Comparison of ENCODE assay signal across 16 mouse cellular contexts in genomic region chr17:28702646-28703045, GRCm38 (mm10). TPM values are rescaled to one million over a fixed set of nuclear protein-coding genes. Genes with fewer than 3 reads are reported as not detected.
DNase-seq lines count a peak whose midpoint lies in the region; ATAC-seq and TF ChIP-seq lines count a peak whose summit lies in the region.
"Had no signal": no experiment of that assay in that cellular context is flagged by ENCODE, and none has a peak within 500 bp of the region (broad histone marks: within the 10 kb centered on the region; RNA-seq: fewer than 3 reads in every experiment).

No protein-coding gene starts in this region.

- no peak overlapping the region for H3ac ChIP-seq in myocyte (ENCODE audit: control insufficient read depth, insufficient read length)

- H3K27me3 ChIP-seq in heart, embryonic 11.5 days (ENCODE audit: control insufficient read depth, insufficient read depth, low read length): no peaks in the 10 kb centered on the region
- no peaks in the 10 kb centered on the region for H3K27me3 ChIP-seq in liver, postnatal 0 days (ENCODE audit: insufficient read depth, low read length)
- H3K27me3 ChIP-seq in liver, embryonic 11.5 days (replicated peaks; ENCODE audit: control insufficient read depth, insufficient read depth, low read length): no peaks in the 10 kb centered on the region
- H3K27me3 ChIP-seq in heart, embryonic 16.5 days (ENCODE audit: control insufficient read depth, insufficient read depth, low read length): no peaks in the 10 kb centered on the region
- H3K27me3 ChIP-seq in myocyte (ENCODE audit: control insufficient read depth, insufficient read depth, insufficient read length): no peaks in the 10 kb centered on the region
- no peaks in the 10 kb centered on the region for H3K27me3 ChIP-seq in hindbrain, embryonic 12.5 days
- H3K27me3 ChIP-seq: CH12.LX; forebrain, embryonic 12.5 days; hindbrain, embryonic 13.5 days; liver, embryonic 13.5 days; midbrain, embryonic 13.5 days had no signal

- no peak for TF ChIP-seq CTCF in liver, postnatal 0 days (IDR thresholded peaks at IDR 0.05; ENCODE audit: low read depth)

- 51% methylated on average over 2 of the region's 2 CpGs for WGBS in heart, embryonic 11.5 days (ENCODE audit: insufficient replicate concordance)
- WGBS in liver, postnatal 0 days (ENCODE audit: insufficient replicate concordance): 56% methylated on average over 2 of the region's 2 CpGs
- 70% methylated on average over 2 of the region's 2 CpGs for WGBS in liver, embryonic 11.5 days
- 30% methylated on average over 2 of the region's 2 CpGs for WGBS in heart, embryonic 16.5 days
- 80% methylated on average over 2 of the region's 2 CpGs for WGBS in hindbrain, embryonic 12.5 days

- no peaks in the 10 kb centered on the region for H3K9me3 ChIP-seq in heart, embryonic 11.5 days (replicated peaks; ENCODE audit: control insufficient read depth, low read length)
- no peaks in the 10 kb centered on the region for H3K9me3 ChIP-seq in liver, postnatal 0 days (ENCODE audit: low read length)
- no peaks in the 10 kb centered on the region for H3K9me3 ChIP-seq in liver, embryonic 11.5 days (ENCODE audit: control insufficient read depth, low read length)
- no peaks in the 10 kb centered on the region for H3K9me3 ChIP-seq in heart, embryonic 16.5 days (replicated peaks; ENCODE audit: control insufficient read depth, low read length)
- H3K9me3 ChIP-seq in hindbrain, embryonic 12.5 days (replicated peaks): no peaks in the 10 kb centered on the region
- H3K9me3 ChIP-seq: forebrain, embryonic 12.5 days; hindbrain, embryonic 13.5 days; liver, embryonic 13.5 days; midbrain, embryonic 13.5 days had no signal

- TF ChIP-seq EP300 in liver, postnatal 0 days (IDR thresholded peaks at IDR 0.05; ENCODE audit: low read depth): no peak

- H3K9ac ChIP-seq in heart, embryonic 11.5 days (ENCODE audit: low read depth, low read length): no peak overlapping the region
- H3K9ac ChIP-seq in liver, postnatal 0 days (replicated peaks): no peak overlapping the region
- no peak overlapping the region for H3K9ac ChIP-seq in liver, embryonic 11.5 days (ENCODE audit: low read depth, low read length)
- no peak overlapping the region for H3K9ac ChIP-seq in heart, embryonic 16.5 days (ENCODE audit: low read length)
- H3K9ac ChIP-seq in hindbrain, embryonic 12.5 days: no peak overlapping the region
- H3K9ac ChIP-seq: forebrain, embryonic 12.5 days; hindbrain, embryonic 13.5 days; liver, embryonic 13.5 days; midbrain, embryonic 13.5 days had no signal

- H3K4me2 ChIP-seq in heart, embryonic 11.5 days: no peak overlapping the region
- H3K4me2 ChIP-seq in liver, postnatal 0 days (ENCODE audit: low read depth, low read length): no peak overlapping the region
- H3K4me2 ChIP-seq in liver, embryonic 11.5 days: no peak overlapping the region
- no peak overlapping the region for H3K4me2 ChIP-seq in heart, embryonic 16.5 days (ENCODE audit: low read depth, low read length)
- peak overlapping the region; percentile 37 for H3K4me2 ChIP-seq in myocyte (ENCODE audit: low read depth)
- no peak overlapping the region for H3K4me2 ChIP-seq in hindbrain, embryonic 12.5 days (replicated peaks)
- H3K4me2 ChIP-seq: forebrain, embryonic 12.5 days; hindbrain, embryonic 13.5 days; liver, embryonic 13.5 days; midbrain, embryonic 13.5 days had no signal

- peaks cover 76% of the 10 kb centered on the region for H3K79me2 ChIP-seq in myocyte (ENCODE audit: control insufficient read depth, insufficient read depth)

- DNase-seq in heart, adult 9 months (ENCODE audit: low spot score in 2 of 2): no peak
- no peak for DNase-seq in liver, postnatal 0 days
- DNase-seq in liver, embryonic 11.5 days (ENCODE audit: low spot score): no peak
- no peak for DNase-seq in cerebellum, postnatal 10 days
- DNase-seq: cerebellum, adult 8-10 months; liver, embryonic 13.5 days; right cerebral cortex, adult 18-20 months; thymus, postnatal 36 days had no signal

- no peak for TF ChIP-seq POLR2A in myocyte (IDR thresholded peaks at IDR 0.05; ENCODE audit: insufficient read length, low read depth)

- ATAC-seq in heart, embryonic 11.5 days (replicated peaks; ENCODE audit: insufficient number of reproducible peaks, low FRiP score, low TSS enrichment): no peak
- ATAC-seq in liver, postnatal 0 days: no peak
- ATAC-seq in liver, embryonic 11.5 days (replicated peaks; ENCODE audit: low FRiP score): no peak
- no peak for ATAC-seq in heart, embryonic 16.5 days (replicated peaks; ENCODE audit: extremely low read depth, insufficient read depth, low FRiP score)
- no peak for ATAC-seq in hindbrain, embryonic 12.5 days (ENCODE audit: low FRiP score)
- ATAC-seq: midbrain, embryonic 13.5 days had no signal

- no peak overlapping the region for H3K4me3 ChIP-seq in heart, embryonic 11.5 days (ENCODE audit: low read depth, low read length)
- no peak overlapping the region for H3K4me3 ChIP-seq in liver, postnatal 0 days (ENCODE audit: low read depth, low read length)
- H3K4me3 ChIP-seq in liver, embryonic 11.5 days (ENCODE audit: low read depth, low read length): no peak overlapping the region
- H3K4me3 ChIP-seq in heart, embryonic 16.5 days (ENCODE audit: low read length): no peak overlapping the region
- H3K4me3 ChIP-seq in myocyte: no peak overlapping the region
- no peak overlapping the region for H3K4me3 ChIP-seq in hindbrain, embryonic 12.5 days
- H3K4me3 ChIP-seq: forebrain, embryonic 12.5 days; hindbrain, embryonic 13.5 days; liver, embryonic 13.5 days; midbrain, embryonic 13.5 days had no signal

- H3K27ac ChIP-seq in heart, embryonic 11.5 days (ENCODE audit: low read depth, low read length): peak overlapping the region; percentile 62; the same call in 1 of the 2 replicates
- H3K27ac ChIP-seq in liver, postnatal 0 days (ENCODE audit: low read depth): peak overlapping the region; percentile 26; the same call in 1 of the 2 replicates
- H3K27ac ChIP-seq in liver, embryonic 11.5 days (ENCODE audit: low read depth, low read length): no peak overlapping the region
- peak overlapping the region; percentile 55 for H3K27ac ChIP-seq in heart, embryonic 16.5 days (ENCODE audit: low read length)
- H3K27ac ChIP-seq in hindbrain, embryonic 12.5 days: no peak overlapping the region
- H3K27ac ChIP-seq: forebrain, embryonic 12.5 days; hindbrain, embryonic 13.5 days; liver, embryonic 13.5 days; midbrain, embryonic 13.5 days had no signal

- H3K36me3 ChIP-seq in heart, embryonic 11.5 days (ENCODE audit: control insufficient read depth, insufficient read depth, low read length): peaks cover 5% of the 10 kb centered on the region; the same call in 1 of the 2 replicates
- H3K36me3 ChIP-seq in liver, postnatal 0 days (replicated peaks; ENCODE audit: insufficient read depth, low read length): peaks cover 6% of the 10 kb centered on the region
- peaks cover 2% of the 10 kb centered on the region; the same call in 1 of the 2 replicates for H3K36me3 ChIP-seq in liver, embryonic 11.5 days (ENCODE audit: control insufficient read depth, insufficient read depth, low read length)
- H3K36me3 ChIP-seq in heart, embryonic 16.5 days (ENCODE audit: control insufficient read depth, insufficient read depth): no peaks in the 10 kb centered on the region
- H3K36me3 ChIP-seq in myocyte (ENCODE audit: control insufficient read depth, insufficient read depth): no peaks in the 10 kb centered on the region
- no peaks in the 10 kb centered on the region for H3K36me3 ChIP-seq in hindbrain, embryonic 12.5 days
- H3K36me3 ChIP-seq: forebrain, embryonic 12.5 days; hindbrain, embryonic 13.5 days; midbrain, embryonic 13.5 days had no signal

- H3K4me1 ChIP-seq in heart, embryonic 11.5 days (ENCODE audit: control insufficient read depth, insufficient read depth, low read length): peaks cover 15% of the 10 kb centered on the region
- H3K4me1 ChIP-seq in liver, postnatal 0 days (ENCODE audit: insufficient read depth): peaks cover 37% of the 10 kb centered on the region
- peaks cover 30% of the 10 kb centered on the region for H3K4me1 ChIP-seq in liver, embryonic 11.5 days (replicated peaks; ENCODE audit: control insufficient read depth, insufficient read depth, low read length)
- H3K4me1 ChIP-seq in heart, embryonic 16.5 days (ENCODE audit: control insufficient read depth, insufficient read depth, low read length): peaks cover 38% of the 10 kb centered on the region
- peaks cover 11% of the 10 kb centered on the region for H3K4me1 ChIP-seq in hindbrain, embryonic 12.5 days

TF ChIP-seq in myocyte, 11 proteins besides CTCF, POLR2A, EP300 and RAD21 (continues in another document):
- no peak for TF ChIP-seq REST (IDR thresholded peaks at IDR 0.05; ENCODE audit: insufficient read depth, insufficient read length)
- TF ChIP-seq TCF12 (IDR thresholded peaks at IDR 0.05; ENCODE audit: insufficient read depth, poor library complexity, severe bottlenecking): no peak
- TF ChIP-seq E2F4 (IDR thresholded peaks at IDR 0.05; ENCODE audit: insufficient read depth): no peak

RNA-seq across cellular contexts. Expression of gene Mapk14, which starts 11.5 kb away (rescaled TPM):
- 37.1 and 37.4 TPM in 2 replicates for polyA plus RNA-seq in heart, embryonic 11.5 days (2014; fragmentation: Nextera tagmentation; extraction: Ambion mirVana)
- 23.6 and 24.5 TPM in 2 replicates for polyA plus RNA-seq in liver, postnatal 0 days (2015; fragmentation: Nextera tagmentation; extraction: Ambion mirVana)
- 58.5 and 64.6 TPM in 2 replicates for polyA plus RNA-seq in liver, embryonic 11.5 days (2014; fragmentation: Nextera tagmentation; extraction: Ambion mirVana)
- polyA plus RNA-seq in heart, embryonic 16.5 days (2015; fragmentation: Nextera tagmentation; extraction: Ambion mirVana): 29.3 and 31.2 TPM in 2 replicates
- 34.6 TPM for polyA plus RNA-seq in myocyte (2012; fragmentation: generic; extraction: Trizol)
- 40.1 and 45.9 TPM in 2 replicates for polyA plus RNA-seq in hindbrain, embryonic 12.5 days (2016; fragmentation: Nextera tagmentation; extraction: Ambion mirVana)

RNA-seq across cellular contexts. Expression of gene Slc26a8, which starts 12.6 kb away (rescaled TPM):
- polyA plus RNA-seq in heart, embryonic 11.5 days (2014; fragmentation: Nextera tagmentation; extraction: Ambion mirVana): 0.14 and 0.84 TPM in 2 replicates
- polyA plus RNA-seq in liver, postnatal 0 days (2015; fragmentation: Nextera tagmentation; extraction: Ambion mirVana): 0.32 and 0.51 TPM in 2 replicates
- 0.34 and 0.75 TPM in 2 replicates for polyA plus RNA-seq in liver, embryonic 11.5 days (2014; fragmentation: Nextera tagmentation; extraction: Ambion mirVana)
- polyA plus RNA-seq in heart, embryonic 16.5 days (2015; fragmentation: Nextera tagmentation; extraction: Ambion mirVana): 0.19 and 0.47 TPM in 2 replicates
- polyA plus RNA-seq in myocyte (2012; fragmentation: generic; extraction: Trizol): not detected
- polyA plus RNA-seq in hindbrain, embryonic 12.5 days (2016; fragmentation: Nextera tagmentation; extraction: Ambion mirVana): 0.44 and 0.63 TPM in 2 replicates

RNA-seq across cellular contexts. Expression of gene AC170998.1, which starts 23.2 kb away (rescaled TPM):
- polyA plus RNA-seq in heart, embryonic 11.5 days (2014; fragmentation: Nextera tagmentation; extraction: Ambion mirVana): 1.8 and 2.3 TPM in 2 replicates
- 0.80 and 1.1 TPM in 2 replicates for polyA plus RNA-seq in liver, postnatal 0 days (2015; fragmentation: Nextera tagmentation; extraction: Ambion mirVana)
- 0.84 and 3.6 TPM in 2 replicates for polyA plus RNA-seq in liver, embryonic 11.5 days (2014; fragmentation: Nextera tagmentation; extraction: Ambion mirVana)
- polyA plus RNA-seq in heart, embryonic 16.5 days (2015; fragmentation: Nextera tagmentation; extraction: Ambion mirVana): 2.0 TPM in 2 replicates
- not detected for polyA plus RNA-seq in myocyte (2012; fragmentation: generic; extraction: Trizol)
- polyA plus RNA-seq in hindbrain, embryonic 12.5 days (2016; fragmentation: Nextera tagmentation; extraction: Ambion mirVana): 3.2 and 3.5 TPM in 2 replicates

Comparison
In these comparisons a context has a peak if more than half of its experiments do, and no peak if none do; other contexts are left out.
1. H3K27ac ChIP-seq: peak in heart, embryonic 11.5 days (single experiment), liver, postnatal 0 days (single experiment) and heart, embryonic 16.5 days (single experiment); none in liver, embryonic 11.5 days (single experiment) and hindbrain, embryonic 12.5 days (single experiment).